Mouse (Mus musculus) embryo, embryonic 11.5 days (tissue): ENCODE measurements at regions not wholly inside any gene's neighbourhood (a gene's known extent, or its start where the extent isn't known, plus 50 kb on each side); places are given as distances from the start of the nearest gene placed in this dataset.
A peak's percentile ranks its signal among the peaks of the same experiment; 100 is the strongest.

Experiments
- DNase-seq: peaks from one replicate; pipeline ENCODE4 v3.0.0-alpha.2; 2012; ENCODE audit warnings: low read depth, low spot score

GRCm38 (mm10) chr5:74121861-74122630 lies 53.8 kb upstream of the Usp46 start:
- no peak for DNase-seq

DNA sequence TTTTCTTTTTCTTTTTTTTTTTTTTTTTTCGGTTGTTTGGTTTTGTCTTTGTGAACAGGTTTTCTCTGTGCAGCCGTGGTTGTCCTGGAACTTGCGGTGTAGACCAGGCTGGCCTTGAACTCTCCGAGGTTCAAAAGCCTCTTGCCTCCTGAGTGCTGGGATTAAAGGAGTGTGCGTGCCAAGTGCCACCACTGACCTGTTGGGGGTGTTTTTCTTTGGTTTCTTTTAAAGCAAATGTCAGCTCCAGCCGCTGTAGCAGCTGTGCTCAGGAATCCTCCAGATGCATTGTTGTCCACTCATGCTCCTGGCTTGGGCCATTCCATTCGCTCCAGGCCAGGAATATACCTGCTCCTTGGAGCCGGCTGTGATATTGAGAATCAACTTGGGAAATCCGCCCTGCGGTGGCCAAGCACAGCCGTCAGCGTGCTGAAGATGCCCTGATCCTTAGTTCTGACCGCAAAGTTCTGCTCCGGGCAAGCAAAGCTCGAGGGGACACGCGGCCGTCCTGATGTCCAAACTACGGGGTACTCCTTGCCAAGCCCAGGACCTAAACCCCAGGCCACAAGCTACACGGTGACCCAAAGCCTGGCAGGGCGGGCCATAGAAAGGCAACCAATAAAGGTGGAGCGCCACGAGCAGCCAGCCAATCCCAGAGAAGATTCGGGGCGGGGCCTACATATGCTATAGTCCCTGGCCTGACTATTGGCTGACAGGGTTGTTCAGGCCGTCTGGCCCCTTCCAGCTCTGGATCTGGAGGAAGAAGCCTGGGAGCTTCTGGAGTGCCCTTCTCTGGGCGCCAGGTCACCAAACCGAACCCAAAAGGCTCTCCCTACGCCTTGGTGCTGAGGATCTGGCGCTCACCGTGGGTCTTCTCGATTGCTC lies 58.0 kb upstream of the Usp46 start:
- peak; percentile 67 for DNase-seq

DNA sequence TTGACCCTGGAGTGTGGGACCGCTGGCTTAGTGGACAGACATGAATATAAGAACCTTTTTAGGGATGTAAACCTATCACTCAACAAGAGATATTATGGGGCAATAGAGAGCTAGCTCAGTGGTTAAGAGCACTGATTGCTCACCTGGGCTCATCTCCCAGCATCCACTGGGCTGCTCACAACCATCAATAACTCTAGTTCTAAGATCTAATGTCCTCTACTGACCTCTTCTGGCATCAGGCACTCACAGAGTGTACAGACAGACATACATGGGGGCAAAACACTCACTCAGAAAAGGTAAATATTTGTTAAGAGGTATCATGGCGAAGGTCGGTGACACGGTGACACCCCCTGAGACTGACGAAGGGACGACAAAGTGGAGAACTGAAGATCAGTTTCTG lies 59.3 kb upstream of the Usp46 start:
- DNase-seq: no peak

- no peak for DNase-seq
Observed at GRCm38 (mm10) chr5:74129636-74130035, 61.4 kb upstream of the Usp46 start.

GRCm38 (mm10) chr5:74132671-74133070 lies 62.4 kb upstream of the Rasl11b start:
- no peak for DNase-seq

DNA sequence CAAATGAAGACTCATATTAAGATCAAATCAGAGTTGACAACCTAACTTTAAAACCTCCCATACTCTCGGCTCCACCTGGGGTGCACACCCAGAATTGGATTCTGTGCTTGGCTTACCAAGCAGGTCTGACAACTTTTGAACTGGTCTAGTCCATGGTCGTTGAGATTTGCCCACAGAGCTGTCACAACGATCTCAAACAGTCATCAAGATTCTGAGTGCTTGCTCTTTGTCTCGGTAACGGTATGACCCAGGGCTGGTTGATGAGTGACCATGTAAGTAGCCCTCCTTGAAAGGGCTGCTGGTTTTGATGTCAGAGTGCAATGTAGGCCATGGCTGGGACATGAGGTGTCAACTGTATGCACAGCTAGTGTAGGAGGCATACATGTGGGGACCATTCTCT lies 58.7 kb upstream of the Rasl11b start:
- DNase-seq: no peak

GRCm38 (mm10) chr5:74136868-74137439 lies 58.1 kb upstream of the Rasl11b start:
- no peak for DNase-seq

GRCm38 (mm10) chr5:74143994-74144393 lies 51.1 kb upstream of the Rasl11b start:
- no peak for DNase-seq

DNA sequence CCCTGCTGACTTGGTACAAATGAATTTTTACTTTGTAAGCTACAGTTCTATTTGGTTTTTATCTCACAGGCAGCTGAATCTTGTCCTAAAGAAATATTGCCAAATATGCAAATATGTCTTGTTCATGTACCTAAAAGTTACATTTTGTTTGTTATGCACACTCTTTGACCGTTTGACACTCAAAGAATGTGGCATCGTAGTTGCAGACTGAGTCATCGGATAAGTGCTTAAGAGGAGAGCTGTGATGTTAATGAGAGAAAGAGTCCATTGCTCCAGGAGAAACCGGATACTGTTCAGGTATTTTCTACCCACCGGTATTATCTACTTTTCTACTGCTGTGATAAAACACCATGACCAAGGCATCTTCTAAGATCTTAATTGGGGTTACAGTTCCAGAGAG lies 50.3 kb upstream of the Rasl11b start:
- no peak for DNase-seq
